In genomic region chr3:61361338-61361737, GRCm38 (mm10) we compare ENCODE assay signal across 8 mouse cellular contexts. TPM values are rescaled to one million over a fixed set of nuclear protein-coding genes. Genes with fewer than 3 reads are reported as not detected.
DNase-seq lines count a peak whose midpoint lies in the region; ATAC-seq lines count a peak whose summit lies in the region.

Rap2b (plus strand) TSS chr3:61361638.

- H3K36me3 ChIP-seq in heart, embryonic 14.5 days (ENCODE audit: control insufficient read depth, insufficient read depth, low read length), result no peaks in the 10 kb centered on the region
- no peaks in the 10 kb centered on the region for H3K36me3 ChIP-seq in forebrain, embryonic 12.5 days (replicated peaks)

- 94% methylated on average over 1 of the region's 1 CpGs for WGBS in heart, embryonic 14.5 days
- WGBS in forebrain, embryonic 12.5 days, result 93% methylated on average over 1 of the region's 1 CpGs

- no peak for ATAC-seq in heart, embryonic 14.5 days (ENCODE audit: insufficient number of reproducible peaks, insufficient read depth, low FRiP score, low read depth)
- ATAC-seq in CD4-positive, CD25-positive, alpha-beta regulatory T cell, adult 4 months, result no peak
- ATAC-seq in forebrain, embryonic 12.5 days (ENCODE audit: low FRiP score), result no peak

- no peaks in the 10 kb centered on the region for H3K9me3 ChIP-seq in heart, embryonic 14.5 days (ENCODE audit: control insufficient read depth, low read length)
- no peaks in the 10 kb centered on the region for H3K9me3 ChIP-seq in forebrain, embryonic 12.5 days

- H3K4me2 ChIP-seq in heart, embryonic 14.5 days (ENCODE audit: low read length), result peak within 1 kb of the TSS; percentile 79
- H3K4me2 ChIP-seq in forebrain, embryonic 12.5 days, result peak within 1 kb of the TSS; percentile 85; the same call in 1 of the 2 replicates

- no peak for DNase-seq in heart, adult 18-20 months
- DNase-seq in left cerebral cortex, postnatal 4 days, result no peak
- no peak for DNase-seq in adrenal gland, adult 8-10 months
- DNase-seq in embryo, embryonic 10.5 days (ENCODE audit: low spot score), result no peak
- DNase-seq in adrenal gland, postnatal 25 days, result no peak

- H3K4me3 ChIP-seq in heart, embryonic 14.5 days (ENCODE audit: control insufficient read depth in 1 of 2, insufficient read depth in 1 of 2, low read depth in 1 of 2, low read length in 2 of 2), result no peak within 1 kb of the TSS
- no peak within 1 kb of the TSS for H3K4me3 ChIP-seq in forebrain, embryonic 12.5 days (replicated peaks)

- peaks cover 0 to 8% of the 10 kb centered on the region in 2 experiments; a peak in 1 of 4 replicates for H3K4me1 ChIP-seq in heart, embryonic 14.5 days (ENCODE audit: control insufficient read depth in 2 of 2, insufficient read depth in 2 of 2, low read length in 2 of 2)
- H3K4me1 ChIP-seq in forebrain, embryonic 12.5 days, result peaks cover 5% of the 10 kb centered on the region

- intact Hi-C loops in left cerebral cortex, postnatal 4 days (cut with DNase I), result loop anchor here (10.0 kb wide), 1 partner anchor 813 kb away; no protein-coding TSS in a partner anchor

- H3K9ac ChIP-seq in heart, embryonic 14.5 days (ENCODE audit: low read length), result no peak within 1 kb of the TSS
- no peak within 1 kb of the TSS for H3K9ac ChIP-seq in forebrain, embryonic 12.5 days

- no peaks in the 10 kb centered on the region for H3K27me3 ChIP-seq in heart, embryonic 14.5 days (ENCODE audit: control insufficient read depth, insufficient read depth, low read length)
- H3K27me3 ChIP-seq in forebrain, embryonic 12.5 days, result no peaks in the 10 kb centered on the region

- H3K27ac ChIP-seq in heart, embryonic 14.5 days (replicated peaks in 1 of 2; ENCODE audit: control insufficient read depth in 1 of 2, insufficient read depth in 1 of 2, low read depth in 2 of 2, low read length in 2 of 2), result peak within 1 kb of the TSS in 1 of 2 experiments; percentile 96; a peak in 1 of 4 replicates
- no peak within 1 kb of the TSS for H3K27ac ChIP-seq in forebrain, embryonic 12.5 days

RNA-seq across cellular contexts. Expression of gene Rap2b, which starts in this region (rescaled TPM):
- polyA plus RNA-seq in heart, embryonic 14.5 days (2014; fragmentation: Nextera tagmentation; extraction: Ambion mirVana), result 7.5 and 7.8 TPM in 2 replicates
- total RNA-seq in heart, adult 18-20 months (2021), result 1 to 10 TPM; 2.1 to 2.4 TPM
- 10 to 100 TPM; 13.5 to 17.8 TPM for polyA plus RNA-seq in CD4-positive, CD25-positive, alpha-beta regulatory T cell, adult 4 months (2017; shearing (Covaris generic))
- polyA plus RNA-seq in forebrain, embryonic 12.5 days (2016; fragmentation: Nextera tagmentation; extraction: Ambion mirVana), result 15.7 and 16.7 TPM in 2 replicates
- total RNA-seq in left cerebral cortex, postnatal 4 days (2021), result 10 to 100 TPM; 28.8 to 29.4 TPM
- total RNA-seq in adrenal gland, adult 8-10 months (2022), result 1 to 10 TPM; 4.5 to 5.7 (median 4.8) TPM
- total RNA-seq in adrenal gland, postnatal 25 days (2021), result 4.4 and 5.8 TPM in 2 replicates
